10 mouse cellular contexts compared by ENCODE assay signal in the genomic region with DNA sequence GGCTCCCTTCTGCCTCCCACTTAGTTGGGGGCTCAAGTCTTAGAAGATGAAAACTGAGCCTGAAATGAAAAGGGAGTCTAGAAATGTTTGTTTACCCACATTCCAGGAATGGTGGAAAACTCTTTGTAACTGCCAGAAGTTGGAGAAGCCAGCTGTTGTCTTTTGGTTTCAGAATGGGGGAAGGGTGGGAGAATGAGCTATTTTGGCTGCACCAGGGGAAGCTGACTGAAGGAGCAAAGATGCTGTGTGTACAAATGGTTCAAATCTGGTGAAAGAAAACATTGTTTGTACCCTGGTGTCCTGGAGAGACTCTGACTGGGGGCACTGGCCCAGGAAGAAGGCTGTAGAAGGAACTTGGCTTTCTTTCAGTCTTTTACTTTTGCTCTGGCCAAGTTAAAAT.
A peak's percentile ranks its signal among the peaks of the same experiment; 100 is the strongest.
DNase-seq lines count a peak whose midpoint lies in the region; ATAC-seq and TF ChIP-seq lines count a peak whose summit lies in the region.
"Had no signal": no experiment of that assay in that cellular context is flagged by ENCODE, and none has a peak within 500 bp of the region (broad histone marks: within the 10 kb centered on the region; RNA-seq: fewer than 3 reads in every experiment).

No protein-coding gene starts in this region.

- H3K27ac ChIP-seq in intestine, embryonic 14.5 days (ENCODE audit: low read depth): peak overlapping the region; percentile 33; the same call in 1 of the 2 replicates
- no peak overlapping the region for H3K27ac ChIP-seq in intestine, embryonic 16.5 days (ENCODE audit: low read length)
- H3K27ac ChIP-seq in cortical plate, adult 2 months (ENCODE audit: insufficient read depth, low read length): 0 out of 2 replicates have a peak overlapping the region, but pooled peaks have one; percentile 74
- no peak overlapping the region for H3K27ac ChIP-seq in heart, postnatal 0 days (ENCODE audit: low read depth)
- H3K27ac ChIP-seq: left cerebral cortex, adult 2 months had no signal

- H3K9me3 ChIP-seq in intestine, embryonic 14.5 days (ENCODE audit: control insufficient read depth, low read length): no peaks in the 10 kb centered on the region
- no peaks in the 10 kb centered on the region for H3K9me3 ChIP-seq in intestine, embryonic 16.5 days (ENCODE audit: control insufficient read depth, low read length)
- no peaks in the 10 kb centered on the region for H3K9me3 ChIP-seq in heart, postnatal 0 days (replicated peaks; ENCODE audit: control insufficient read depth, low read length)

- H3K36me3 ChIP-seq in intestine, embryonic 14.5 days (ENCODE audit: control insufficient read depth, insufficient read depth, low read length): no peaks in the 10 kb centered on the region
- H3K36me3 ChIP-seq in intestine, embryonic 16.5 days (ENCODE audit: control insufficient read depth, insufficient read depth, low read length): no peaks in the 10 kb centered on the region
- H3K36me3 ChIP-seq in heart, postnatal 0 days (replicated peaks; ENCODE audit: control insufficient read depth, insufficient read depth, low read length): no peaks in the 10 kb centered on the region

- no peak for ATAC-seq in intestine, embryonic 14.5 days (replicated peaks; ENCODE audit: low FRiP score, low TSS enrichment, low read depth)
- ATAC-seq in intestine, embryonic 16.5 days: no peak
- no peak for ATAC-seq in heart, postnatal 0 days (ENCODE audit: insufficient read depth, low read depth)
- ATAC-seq in frontal cortex, adult (ENCODE audit: low TSS enrichment): no peak

- TF ChIP-seq POLR2A in cortical plate, adult 2 months (IDR thresholded peaks at IDR 0.05; ENCODE audit: extremely low read depth, insufficient read depth, low read length): no peak

- H3K4me3 ChIP-seq in intestine, embryonic 14.5 days (ENCODE audit: low read depth, low read length): no peak overlapping the region
- H3K4me3 ChIP-seq in intestine, embryonic 16.5 days (ENCODE audit: low read length): no peak overlapping the region
- no peak overlapping the region for H3K4me3 ChIP-seq in cortical plate, adult 2 months (ENCODE audit: insufficient read depth, low read length)
- H3K4me3 ChIP-seq in heart, postnatal 0 days (ENCODE audit: low read depth, low read length): no peak overlapping the region
- H3K4me3 ChIP-seq: left cerebral cortex, adult 2 months had no signal

- no peak for DNase-seq in intestine, embryonic 14.5 days (ENCODE audit: low spot score)
- DNase-seq in heart, postnatal 0 days (ENCODE audit: low spot score): peak; percentile 7
- DNase-seq in layer of hippocampus, postnatal 10 days (ENCODE audit: low spot score in 2 of 2): peak; percentile 11 to 20
- DNase-seq in MN1 (ENCODE audit: low spot score): no peak
- no peak for DNase-seq in gastrocnemius, postnatal 4 days (ENCODE audit: low spot score in 2 of 2)
- DNase-seq: midbrain, embryonic 14.5 days had no signal

- H3K27me3 ChIP-seq in intestine, embryonic 14.5 days (replicated peaks; ENCODE audit: control insufficient read depth, insufficient read depth, low read length): no peaks in the 10 kb centered on the region
- H3K27me3 ChIP-seq in intestine, embryonic 16.5 days (replicated peaks; ENCODE audit: control insufficient read depth, insufficient read depth, low read length): no peaks in the 10 kb centered on the region
- H3K27me3 ChIP-seq in heart, postnatal 0 days (ENCODE audit: control insufficient read depth, insufficient read depth, low read length): no peaks in the 10 kb centered on the region

- no peak overlapping the region for H3K9ac ChIP-seq in intestine, embryonic 14.5 days (ENCODE audit: low read length)
- H3K9ac ChIP-seq in intestine, embryonic 16.5 days (ENCODE audit: low read depth, low read length): no peak overlapping the region
- H3K9ac ChIP-seq in heart, postnatal 0 days (replicated peaks; ENCODE audit: low read depth, low read length): no peak overlapping the region

- no peak for TF ChIP-seq EP300 in heart, postnatal 0 days (IDR thresholded peaks at IDR 0.05; ENCODE audit: low read depth)

- H3K4me1 ChIP-seq in intestine, embryonic 14.5 days (replicated peaks; ENCODE audit: control insufficient read depth, insufficient read depth, low read length): no peaks in the 10 kb centered on the region
- H3K4me1 ChIP-seq in intestine, embryonic 16.5 days (ENCODE audit: control insufficient read depth, insufficient read depth, low read length): no peaks in the 10 kb centered on the region
- H3K4me1 ChIP-seq in cortical plate, adult 2 months (ENCODE audit: control insufficient read depth, insufficient read depth, low read length): no peaks in the 10 kb centered on the region
- H3K4me1 ChIP-seq in heart, postnatal 0 days (ENCODE audit: control insufficient read depth, insufficient read depth): no peaks in the 10 kb centered on the region; the same call in 1 of the 2 replicates

- no peak for TF ChIP-seq CTCF in cortical plate, adult 2 months (IDR thresholded peaks at IDR 0.05; ENCODE audit: extremely low read depth, insufficient read depth, low read length)
- no peak for TF ChIP-seq CTCF in heart, postnatal 0 days (IDR thresholded peaks at IDR 0.05; ENCODE audit: low read depth)

- no peak overlapping the region for H3K4me2 ChIP-seq in intestine, embryonic 14.5 days (ENCODE audit: low read length)
- H3K4me2 ChIP-seq in intestine, embryonic 16.5 days (ENCODE audit: low read depth, low read length): no peak overlapping the region
- H3K4me2 ChIP-seq in heart, postnatal 0 days (ENCODE audit: low read depth, low read length): no peak overlapping the region

Comparison
In these comparisons a context has a peak if more than half of its experiments do, and no peak if none do; other contexts are left out.
1. H3K27ac ChIP-seq: peak in intestine, embryonic 14.5 days (single experiment) and cortical plate, adult 2 months (single experiment); none in intestine, embryonic 16.5 days (single experiment) and heart, postnatal 0 days (single experiment).
2. DNase-seq: peak in heart, postnatal 0 days (single experiment) and layer of hippocampus, postnatal 10 days (2 of 2); none in intestine, embryonic 14.5 days (single experiment), MN1 (single experiment) and gastrocnemius, postnatal 4 days (0 of 2).